ENCODE assay signal across 36 mouse cellular contexts in genomic region chr3:97699061-97699460, GRCm38 (mm10). TPM values are rescaled to one million over a fixed set of nuclear protein-coding genes. Genes with fewer than 3 reads are reported as not detected.
DNase-seq lines count a peak whose midpoint lies in the region; ATAC-seq and TF ChIP-seq lines count a peak whose summit lies in the region.
"Had no signal": no experiment of that assay in that cellular context is flagged by ENCODE, and none has a peak within 500 bp of the region (broad histone marks: within the 10 kb centered on the region; RNA-seq: fewer than 3 reads in every experiment).

No protein-coding gene starts in this region.

- H3K36me3 ChIP-seq in liver, adult 2 months (ENCODE audit: control insufficient read depth, insufficient read depth, low read length) = peaks cover 40% of the 10 kb centered on the region
- H3K36me3 ChIP-seq in liver, embryonic 12.5 days = no peaks in the 10 kb centered on the region
- H3K36me3 ChIP-seq in stomach, postnatal 0 days (ENCODE audit: control insufficient read depth, insufficient read depth, low read length) = no peaks in the 10 kb centered on the region
- H3K36me3 ChIP-seq: embryonic facial prominence, embryonic 15.5 days; hindbrain, embryonic 10.5 days; intestine, embryonic 15.5 days had no signal

- intact Hi-C loops in gastrocnemius, adult 2 months (cut with DNase I) = no loop called here

- TF ChIP-seq EP300 in stomach, postnatal 0 days (optimal IDR thresholded peaks at IDR 0.05) = no peak

- H3K4me3 ChIP-seq in gastrocnemius, adult 2 months = no peak overlapping the region
- no peak overlapping the region for H3K4me3 ChIP-seq in liver, adult 2 months (ENCODE audit: insufficient read depth, low read depth, low read length)
- H3K4me3 ChIP-seq in liver, embryonic 12.5 days = no peak overlapping the region
- no peak overlapping the region for H3K4me3 ChIP-seq in stomach, postnatal 0 days (ENCODE audit: low read depth, low read length)
- H3K4me3 ChIP-seq: embryonic facial prominence, embryonic 15.5 days; heart, embryonic 12.5 days; heart, embryonic 15.5 days; hindbrain, embryonic 10.5 days; hindbrain, embryonic 13.5 days; intestine, embryonic 15.5 days had no signal

- no peak for TF ChIP-seq POLR2A in liver, adult 2 months (IDR thresholded peaks at IDR 0.05; ENCODE audit: extremely low read depth, insufficient read depth, low read length)

- no peak overlapping the region for H3K27ac ChIP-seq in gastrocnemius, adult 2 months
- no peak overlapping the region for H3K27ac ChIP-seq in liver, adult 2 months (replicated peaks; ENCODE audit: insufficient read depth, low read depth, low read length)
- no peak overlapping the region for H3K27ac ChIP-seq in liver, embryonic 12.5 days
- no peak overlapping the region for H3K27ac ChIP-seq in stomach, postnatal 0 days (replicated peaks)
- H3K27ac ChIP-seq: embryonic facial prominence, embryonic 15.5 days; heart, embryonic 15.5 days; hindbrain, embryonic 10.5 days; hindbrain, embryonic 13.5 days; intestine, embryonic 15.5 days had no signal

- no peaks in the 10 kb centered on the region for H3K4me1 ChIP-seq in liver, adult 2 months (ENCODE audit: control insufficient read depth, insufficient read depth, low read length)
- H3K4me1 ChIP-seq in liver, embryonic 12.5 days = no peaks in the 10 kb centered on the region
- H3K4me1 ChIP-seq in stomach, postnatal 0 days (replicated peaks; ENCODE audit: control insufficient read depth, insufficient read depth) = no peaks in the 10 kb centered on the region
- H3K4me1 ChIP-seq: embryonic facial prominence, embryonic 15.5 days; heart, embryonic 12.5 days; heart, embryonic 15.5 days; hindbrain, embryonic 10.5 days; hindbrain, embryonic 13.5 days; intestine, embryonic 15.5 days had no signal

- ATAC-seq in liver, embryonic 12.5 days = no peak
- peak; percentile 17; the same call in 1 of the 2 replicates for ATAC-seq in stomach, postnatal 0 days (ENCODE audit: low FRiP score, low TSS enrichment)
- ATAC-seq: CD4-positive, CD25-positive, alpha-beta regulatory T cell, adult 4 months; forebrain, embryonic 14.5 days; forebrain, postnatal 0 days; hindbrain, embryonic 16.5 days; intestine, embryonic 15.5 days had no signal

- WGBS in liver, adult 2 months = 34% methylated on average over 3 of the region's 3 CpGs
- 57% methylated on average over 3 of the region's 3 CpGs for whole genome bisulfite sequencing in liver, embryonic 12.5 days (ENCODE audit: insufficient replicate concordance)
- WGBS in stomach, postnatal 0 days = 65% methylated on average over 3 of the region's 3 CpGs

- peak; percentile 56 for DNase-seq in adrenal gland, postnatal 14 days
- no peak for DNase-seq in adrenal gland, postnatal 36 days
- peak; percentile 20 for DNase-seq in gastrocnemius, adult 2 months
- no peak for DNase-seq in gastrocnemius, adult 8-10 months (ENCODE audit: low spot score in 2 of 2)
- DNase-seq in liver, adult 2 months (ENCODE audit: extremely low read depth, low read depth, low spot score) = peak; percentile 87
- DNase-seq in stomach, postnatal 0 days (ENCODE audit: low spot score) = no peak
- no peak for DNase-seq in right cerebral cortex, postnatal 10 days (ENCODE audit: low spot score in 2 of 2)
- DNase-seq: cerebellum, adult 18-20 months; cerebellum, adult 9-10 months; cerebellum, postnatal 36 days; embryo, embryonic 11 days; forebrain, postnatal 0 days; gastrocnemius, postnatal 10 days; heart, postnatal 10 days; heart, postnatal 36 days; kidney, adult 11 months had no signal

- no peak overlapping the region for H3K9ac ChIP-seq in liver, adult 2 months (ENCODE audit: low read depth, low read length)
- no peak overlapping the region for H3K9ac ChIP-seq in liver, embryonic 12.5 days
- H3K9ac ChIP-seq in stomach, postnatal 0 days (ENCODE audit: low read length) = no peak overlapping the region
- H3K9ac ChIP-seq: embryonic facial prominence, embryonic 15.5 days; forebrain, postnatal 0 days; heart, embryonic 12.5 days; heart, embryonic 15.5 days; hindbrain, embryonic 13.5 days; intestine, embryonic 15.5 days had no signal

- no peaks in the 10 kb centered on the region for H3K79me2 ChIP-seq in liver, adult 2 months (ENCODE audit: control insufficient read depth, insufficient read depth, low read length)

- H3K9me3 ChIP-seq in liver, embryonic 12.5 days (replicated peaks) = no peaks in the 10 kb centered on the region
- H3K9me3 ChIP-seq in stomach, postnatal 0 days (ENCODE audit: control insufficient read depth, low read length) = no peaks in the 10 kb centered on the region
- H3K9me3 ChIP-seq: embryonic facial prominence, embryonic 15.5 days; heart, embryonic 12.5 days; heart, embryonic 15.5 days; hindbrain, embryonic 10.5 days; hindbrain, embryonic 13.5 days; intestine, embryonic 15.5 days had no signal

- no peak overlapping the region for H3K4me2 ChIP-seq in liver, embryonic 12.5 days
- no peak overlapping the region for H3K4me2 ChIP-seq in stomach, postnatal 0 days (replicated peaks; ENCODE audit: low read depth)
- H3K4me2 ChIP-seq: embryonic facial prominence, embryonic 15.5 days; heart, embryonic 12.5 days; heart, embryonic 15.5 days; hindbrain, embryonic 13.5 days; intestine, embryonic 15.5 days had no signal

- no peak for TF ChIP-seq CTCF in gastrocnemius, adult 2 months (IDR thresholded peaks at IDR 0.05)
- TF ChIP-seq CTCF in liver, adult 2 months (IDR thresholded peaks at IDR 0.05; ENCODE audit: low read depth, low read length) = no peak
- TF ChIP-seq CTCF in stomach, postnatal 0 days (IDR thresholded peaks at IDR 0.05; ENCODE audit: low read depth) = no peak

- H3K27me3 ChIP-seq in liver, adult 2 months (ENCODE audit: control insufficient read depth, insufficient read depth, low read length) = no peaks in the 10 kb centered on the region
- H3K27me3 ChIP-seq in liver, embryonic 12.5 days (replicated peaks) = no peaks in the 10 kb centered on the region
- H3K27me3 ChIP-seq in stomach, postnatal 0 days (ENCODE audit: control insufficient read depth, insufficient read depth, low read length) = no peaks in the 10 kb centered on the region
- H3K27me3 ChIP-seq: embryonic facial prominence, embryonic 15.5 days; heart, embryonic 12.5 days; heart, embryonic 15.5 days; hindbrain, embryonic 13.5 days; intestine, embryonic 15.5 days had no signal

RNA-seq across cellular contexts. Expression of gene Gm17651, which starts 24.6 kb away (rescaled TPM):
- total RNA-seq in adrenal gland, postnatal 14 days (2021) = not detected in 2 replicates
- total RNA-seq in adrenal gland, postnatal 36 days (2021) = not detected
- not detected for total RNA-seq in gastrocnemius, adult 2 months (2021)
- total RNA-seq in gastrocnemius, adult 8-10 months (2022) = not detected
- total RNA-seq in liver, adult 2 months (2014; rRNA removed) = not detected in 2 replicates
- polyA plus RNA-seq in liver, adult 2 months (2012; rRNA removed) = not detected in 2 replicates
- polyA plus RNA-seq in liver, embryonic 12.5 days (2016; fragmentation: Nextera tagmentation; extraction: Ambion mirVana) = not detected in 2 replicates
- not detected in 2 replicates for polyA plus RNA-seq in stomach, postnatal 0 days (2015; fragmentation: Nextera tagmentation; extraction: Ambion mirVana)
- total RNA-seq: forebrain, postnatal 0 days; gastrocnemius, postnatal 10 days; gastrocnemius, postnatal 36 days; granulocyte monocyte progenitor cell, adult 5-6 weeks; heart, adult 8-10 months; heart, postnatal 10 days; heart, postnatal 36 days; MEL had no signal
- polyA plus RNA-seq: brain, embryonic 14.5 days; C2C12; CD4-positive, CD25-positive, alpha-beta regulatory T cell, adult 4 months; cortical plate, adult 2 months; embryonic facial prominence, embryonic 11.5 days; embryonic facial prominence, embryonic 15.5 days; forebrain, embryonic 11.5 days; forebrain, embryonic 14.5 days; forebrain, postnatal 0 days; frontal cortex, adult 2 months; heart, embryonic 12.5 days; heart, embryonic 15.5 days; hindbrain, embryonic 10.5 days; hindbrain, embryonic 13.5 days; hindbrain, embryonic 16.5 days; intestine, embryonic 15.5 days had no signal

RNA-seq across cellular contexts. Expression of gene Prkab2, which starts 41.1 kb away (rescaled TPM):
- total RNA-seq in adrenal gland, postnatal 14 days (2021) = 6.4 and 7.8 TPM in 2 replicates
- total RNA-seq in adrenal gland, postnatal 36 days (2021) = 10 to 100 TPM in 1 of 2 experiments, 1 to 10 TPM in 1; 7.5 to 10.5 TPM
- total RNA-seq in gastrocnemius, adult 2 months (2021) = 100 to 1,000 TPM; 137 to 243 TPM
- total RNA-seq in gastrocnemius, adult 8-10 months (2022) = 100 to 1,000 TPM; 206 to 278 (median 246) TPM
- total RNA-seq in liver, adult 2 months (2014; rRNA removed) = 0.81 and 0.83 TPM in 2 replicates
- polyA plus RNA-seq in liver, adult 2 months (2012; rRNA removed) = 1.5 TPM in 2 replicates
- 2.8 and 3.1 TPM in 2 replicates for polyA plus RNA-seq in liver, embryonic 12.5 days (2016; fragmentation: Nextera tagmentation; extraction: Ambion mirVana)
- 4.8 and 5.6 TPM in 2 replicates for polyA plus RNA-seq in stomach, postnatal 0 days (2015; fragmentation: Nextera tagmentation; extraction: Ambion mirVana)

Comparison
In these comparisons a context has a peak if more than half of its experiments do, and no peak if none do; other contexts are left out.
1. DNase-seq: peak in adrenal gland, postnatal 14 days (single experiment), gastrocnemius, adult 2 months (single experiment) and liver, adult 2 months (single experiment); none in adrenal gland, postnatal 36 days (0 of 2), gastrocnemius, adult 8-10 months (0 of 2), stomach, postnatal 0 days (single experiment) and right cerebral cortex, postnatal 10 days (0 of 2).
2. RNA of gene Prkab2, which starts 41.1 kb away (total RNA-seq): 206 to 278 TPM in gastrocnemius, adult 8-10 months and 137 to 243 TPM in gastrocnemius, adult 2 months; 7.5 to 10.5 TPM in adrenal gland, postnatal 36 days, 6.4 to 7.8 TPM in adrenal gland, postnatal 14 days and 0.81 to 0.83 TPM in liver, adult 2 months; every median in the first group is over 10 times any median in the second.